Mouse (Mus musculus) liver, embryonic 12.5 days (tissue): ENCODE measurements around the gene Gm11567. TPM values are rescaled to one million over a fixed set of nuclear protein-coding genes. Genes with fewer than 3 reads are reported as not detected.
"Not testable (repeated sequence)": the region's sequence is repeated elsewhere in the genome, so short reads cannot be mapped to it uniquely, and the experiment has no call there.

Experiments used
- ATAC-seq: fragments of 200-750 bp; cut with Nextera tagmentation; 2 replicates; pipeline ENCODE4 v1.8.0; 2017; ENCODE audit warnings: moderate number of reproducible peaks, mild to moderate bottlenecking, moderate library complexity
- H3K27ac ChIP-seq: fragments of 300-500 bp; sonication (generic); 2 replicates; pipeline ENCODE4 v1.5.1; 2016; ENCODE audit warnings: mild to moderate bottlenecking
- H3K27me3 ChIP-seq: fragments of 300-500 bp; sonication (generic); replicated peaks from 2 replicates; pipeline ENCODE4 v1.6.1; 2016; ENCODE audit warnings: mild to moderate bottlenecking, moderate library complexity
- H3K36me3 ChIP-seq: fragments of 300-500 bp; sonication (generic); 2 replicates; pipeline ENCODE4 v1.6.1; 2016; ENCODE audit warnings: mild to moderate bottlenecking, moderate library complexity
- H3K4me1 ChIP-seq: fragments of 300-500 bp; sonication (generic); 2 replicates; pipeline ENCODE4 v1.6.1; 2016
- H3K4me2 ChIP-seq: fragments of 300-500 bp; sonication (generic); 2 replicates; pipeline ENCODE4 v1.6.1; 2016; ENCODE audit warnings: mild to moderate bottlenecking, moderate library complexity
- H3K4me3 ChIP-seq: fragments of 300-500 bp; sonication (generic); 2 replicates; pipeline ENCODE4 v1.5.1; 2016; ENCODE audit warnings: mild to moderate bottlenecking, moderate library complexity
- H3K9ac ChIP-seq: fragments of 300-500 bp; sonication (generic); 2 replicates; pipeline ENCODE4 v1.6.1; 2016; ENCODE audit warnings: mild to moderate bottlenecking, moderate library complexity
- H3K9me3 ChIP-seq: fragments of 300-500 bp; sonication (generic); replicated peaks from 2 replicates; pipeline ENCODE4 v1.6.1; 2016; ENCODE audit warnings: mild to moderate bottlenecking, moderate library complexity
- WGBS: fragments of 180-500 bp; shearing (Covaris S2); methylation state at CpG from one replicate; pipeline ENCODE4 v1.1.7; 2016; ENCODE audit not compliant: insufficient replicate concordance; 5-methylcytosine and 5-hydroxymethylcytosine counted together
- polyA plus RNA-seq: library from polyadenylated mRNA; unstranded; fragments of >200 nt; fragmentation: Nextera tagmentation; extraction: Ambion mirVana; gene quantifications from 2 replicates; pipeline ENCODE4 v1.2.1, GENCODE M21; 2016

The Gm11567 gene
- polyA plus RNA-seq = not detected in 2 replicates

GRCm38 (mm10) chr11:99878887-99879286 lies at the start of gene Gm11567:
Gene Gm11567 (plus strand): TSS chr11:99879187.
- H3K4me1 ChIP-seq, H3K4me2 ChIP-seq: not testable (repeated sequence)
- 10% methylated on average over 1 of the region's 1 CpGs for WGBS

GRCm38 (mm10) chr11:99837966-99838365 lies 41.0 kb upstream of the Gm11567 start, which contains the start of gene 2300003K06Rik:
Gene 2300003K06Rik (minus strand): TSS chr11:99838066.
- H3K9ac ChIP-seq = no peak within 1 kb of the TSS
- no peak within 1 kb of the TSS for H3K4me2 ChIP-seq
- H3K27me3 ChIP-seq = no peaks in the 10 kb centered on the region
- 41% methylated on average over 1 of the region's 1 CpGs for WGBS
- no peak within 1 kb of the TSS for H3K27ac ChIP-seq
- H3K4me1 ChIP-seq = no peaks in the 10 kb centered on the region
- ATAC-seq = no peak
- H3K4me3 ChIP-seq = no peak within 1 kb of the TSS
- H3K36me3 ChIP-seq = no peaks in the 10 kb centered on the region
- peaks cover 7% of the 10 kb centered on the region; the same call in 1 of the 2 replicates for H3K9me3 ChIP-seq

More at GRCm38 (mm10) chr11:99878887-99879286, at the start of gene Gm11567:
- not testable (repeated sequence) for H3K9me3 ChIP-seq, ATAC-seq, H3K9ac ChIP-seq, H3K27me3 ChIP-seq, H3K4me3 ChIP-seq, H3K36me3 ChIP-seq, H3K27ac ChIP-seq

- no peaks in the 10 kb centered on the region for H3K36me3 ChIP-seq
- H3K27me3 ChIP-seq = no peaks in the 10 kb centered on the region
- no peak overlapping the region for H3K27ac ChIP-seq
- ATAC-seq = no peak
- no peak overlapping the region for H3K4me2 ChIP-seq
- WGBS = 74% methylated on average over 1 of the region's 1 CpGs
- H3K4me1 ChIP-seq = no peaks in the 10 kb centered on the region
- peaks cover 6% of the 10 kb centered on the region; the same call in 1 of the 2 replicates for H3K9me3 ChIP-seq
- no peak overlapping the region for H3K4me3 ChIP-seq
- H3K9ac ChIP-seq = no peak overlapping the region
These were observed 36.8 kb upstream of the Gm11567 start for GRCm38 (mm10) chr11:99842185-99842584.

GRCm38 (mm10) chr11:99846746-99847145 lies 32.2 kb upstream of the Gm11567 start:
- Histone ChIP-seq H3K27ac (no peak overlapping the region), H3K9ac (no peak overlapping the region), H3K36me3 (no peaks in the 10 kb centered on the region), H3K27me3 (no peaks in the 10 kb centered on the region), H3K4me2 (no peak overlapping the region), H3K4me1 (no peaks in the 10 kb centered on the region), H3K4me3 (no peak overlapping the region), H3K9me3 (no peaks in the 10 kb centered on the region)
- no peak for ATAC-seq
- WGBS = 65% methylated on average over 2 of the region's 2 CpGs

GRCm38 (mm10) chr11:99851508-99851907 lies 27.5 kb upstream of the Gm11567 start, which contains the start of gene Krtap4-16:
Gene Krtap4-16 (minus strand): TSS chr11:99851608.
- Histone ChIP-seq H3K9me3 (no peaks in the 10 kb centered on the region), H3K27me3 (no peaks in the 10 kb centered on the region), H3K27ac (no peak within 1 kb of the TSS), H3K36me3 (no peaks in the 10 kb centered on the region), H3K9ac (no peak within 1 kb of the TSS), H3K4me1 (no peaks in the 10 kb centered on the region), H3K4me3 (no peak within 1 kb of the TSS), H3K4me2 (no peak within 1 kb of the TSS)
- ATAC-seq = no peak

GRCm38 (mm10) chr11:99854121-99854520 lies 24.9 kb upstream of the Gm11567 start:
- Histone ChIP-seq H3K9ac (no peak overlapping the region), H3K4me1 (no peaks in the 10 kb centered on the region), H3K36me3 (no peaks in the 10 kb centered on the region), H3K4me3 (no peak overlapping the region), H3K27me3 (no peaks in the 10 kb centered on the region), H3K9me3 (no peaks in the 10 kb centered on the region), H3K27ac (no peak overlapping the region), H3K4me2 (no peak overlapping the region)
- WGBS = 50% methylated on average over 3 of the region's 3 CpGs
- ATAC-seq = no peak

GRCm38 (mm10) chr11:99857617-99858016 lies 21.4 kb upstream of the Gm11567 start, which contains the start of gene Gm11568:
Gene Gm11568 (plus strand): TSS chr11:99857917.
- H3K4me2 ChIP-seq = no peak within 1 kb of the TSS
- no peak for ATAC-seq
- no peak within 1 kb of the TSS for H3K9ac ChIP-seq
- H3K4me3 ChIP-seq = no peak within 1 kb of the TSS
- WGBS = 63% methylated on average over 2 of the region's 2 CpGs
- H3K9me3 ChIP-seq = no peaks in the 10 kb centered on the region
- H3K36me3 ChIP-seq = no peaks in the 10 kb centered on the region
- no peaks in the 10 kb centered on the region for H3K27me3 ChIP-seq
- H3K4me1 ChIP-seq = no peaks in the 10 kb centered on the region
- H3K27ac ChIP-seq = no peak within 1 kb of the TSS

- no peak overlapping the region for H3K9ac ChIP-seq
- no peaks in the 10 kb centered on the region for H3K4me1 ChIP-seq
- H3K27me3 ChIP-seq = no peaks in the 10 kb centered on the region
- H3K36me3 ChIP-seq = no peaks in the 10 kb centered on the region
- H3K4me3 ChIP-seq = no peak overlapping the region
- ATAC-seq = no peak
- H3K9me3 ChIP-seq = no peaks in the 10 kb centered on the region
- H3K27ac ChIP-seq = no peak overlapping the region
- H3K4me2 ChIP-seq = no peak overlapping the region
- 61% methylated on average over 2 of the region's 2 CpGs for WGBS
These were observed 20.2 kb upstream of the Gm11567 start for GRCm38 (mm10) chr11:99858761-99859160.

GRCm38 (mm10) chr11:99864176-99864575 lies 14.8 kb upstream of the Gm11567 start, which contains the start of gene Gm11559:
Gene Gm11559 (plus strand): TSS chr11:99864476.
- H3K9me3 ChIP-seq, H3K4me2 ChIP-seq, ATAC-seq, H3K4me3 ChIP-seq, H3K9ac ChIP-seq, H3K4me1 ChIP-seq, H3K27me3 ChIP-seq, H3K36me3 ChIP-seq, H3K27ac ChIP-seq: not testable (repeated sequence)
- WGBS = 24% methylated on average over 1 of the region's 1 CpGs

- H3K4me1 ChIP-seq, H3K27me3 ChIP-seq, H3K9ac ChIP-seq, H3K4me3 ChIP-seq, H3K27ac ChIP-seq, H3K9me3 ChIP-seq, ATAC-seq, H3K36me3 ChIP-seq, H3K4me2 ChIP-seq: not testable (repeated sequence)
- 76% methylated on average over 1 of the region's 1 CpGs for WGBS
These were observed 5.9 kb upstream of the Gm11567 start, which contains the start of gene Krtap9-1 for GRCm38 (mm10) chr11:99873089-99873488. Gene Krtap9-1 (plus strand): TSS chr11:99873389.

GRCm38 (mm10) chr11:99907620-99908019 lies 28.6 kb downstream of the Gm11567 start, which contains the start of gene Krtap31-1:
Gene Krtap31-1 (plus strand): TSS chr11:99907920.
- no peak within 1 kb of the TSS for H3K4me2 ChIP-seq
- no peak within 1 kb of the TSS for H3K4me3 ChIP-seq
- H3K9ac ChIP-seq = no peak within 1 kb of the TSS
- no peak within 1 kb of the TSS for H3K27ac ChIP-seq
- no peaks in the 10 kb centered on the region for H3K4me1 ChIP-seq
- no peak for ATAC-seq
- 61% methylated on average over 2 of the region's 2 CpGs for WGBS
- H3K27me3 ChIP-seq = no peaks in the 10 kb centered on the region
- H3K9me3 ChIP-seq = no peaks in the 10 kb centered on the region
- no peaks in the 10 kb centered on the region for H3K36me3 ChIP-seq

- Histone ChIP-seq H3K9me3 (no peaks in the 10 kb centered on the region), H3K36me3 (no peaks in the 10 kb centered on the region), H3K4me1 (no peaks in the 10 kb centered on the region), H3K27me3 (no peaks in the 10 kb centered on the region), H3K27ac (no peak within 1 kb of the TSS), H3K4me3 (no peak within 1 kb of the TSS), H3K4me2 (no peak within 1 kb of the TSS), H3K9ac (no peak within 1 kb of the TSS)
- no peak for ATAC-seq
- 66% methylated on average over 3 of the region's 3 CpGs for WGBS
These were observed 35.5 kb downstream of the Gm11567 start, which contains the start of gene Gm11565 for GRCm38 (mm10) chr11:99914451-99914850. Gene Gm11565 (plus strand): TSS chr11:99914751.
